Mouse (Mus musculus): Measurements from ENCODE around the gene Kcna10.

Gene Kcna10

GRCm38 (mm10) chr3:107201310-107202180, 18.7 kb downstream of the Kcna10 start:
- no peak for DNase-seq (ENCODE audit: low read depth, low spot score)

DNA sequence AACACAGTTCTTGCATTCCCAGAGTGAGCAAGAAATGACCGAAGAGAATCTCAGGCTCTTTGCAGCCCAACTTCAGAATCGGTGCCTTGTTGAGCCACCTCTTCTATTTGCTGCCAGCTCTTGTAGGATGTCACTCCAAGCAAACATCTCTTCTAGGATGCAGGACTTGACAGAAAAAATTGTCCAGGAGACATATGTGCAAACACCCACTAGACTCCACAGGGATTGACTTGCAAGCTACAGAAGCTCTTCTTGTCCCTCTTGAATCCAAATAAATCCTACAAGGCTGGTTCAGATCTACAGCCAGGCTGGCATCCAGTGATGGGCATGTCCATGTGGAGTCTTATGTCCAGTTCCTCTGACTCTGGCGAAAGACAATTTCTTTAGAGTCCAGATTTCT, 21.6 kb downstream of the Kcna10 start:
- no peak for DNase-seq (ENCODE audit: low read depth, low spot score)

DNA sequence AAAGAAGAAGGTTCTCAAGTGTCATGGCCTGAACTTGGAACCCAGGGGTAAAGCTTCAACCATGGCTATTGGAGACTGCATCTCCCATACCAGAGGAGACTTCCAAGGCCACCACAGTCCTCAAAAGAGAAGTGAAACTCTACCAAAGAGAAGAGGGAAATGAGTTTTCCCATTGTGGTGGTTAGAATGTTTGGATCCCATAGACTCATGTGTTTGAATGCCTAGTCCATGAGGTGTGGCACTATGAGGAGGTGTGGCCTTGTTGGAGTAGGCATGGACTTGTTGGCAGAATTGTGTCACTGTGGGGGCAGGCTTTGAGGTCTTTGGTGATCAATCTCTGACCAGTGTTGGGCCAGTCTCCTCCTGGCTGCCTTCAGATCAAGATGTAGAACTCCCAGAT, 22.3 kb downstream of the Kcna10 start:
- DNase-seq (ENCODE audit: low read depth, low spot score) = no peak

DNA sequence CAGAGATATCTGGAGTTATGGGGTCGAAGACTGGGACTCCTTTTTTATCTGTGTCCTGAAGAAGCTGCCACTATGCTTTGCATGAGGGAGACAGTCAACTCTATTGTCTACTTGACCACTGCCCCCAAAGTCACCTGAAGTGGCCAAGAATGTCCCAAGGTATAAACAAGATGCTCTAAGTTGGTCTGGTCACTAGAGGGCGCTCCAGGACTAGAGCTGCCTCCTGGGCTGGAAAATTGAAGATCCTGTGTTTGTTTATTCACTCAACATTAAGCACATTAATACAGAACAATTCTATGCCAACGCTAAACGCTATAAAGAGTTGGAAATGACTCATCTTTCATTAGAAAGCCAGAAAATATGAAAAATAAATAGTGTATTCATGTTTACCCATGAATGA, 23.1 kb downstream of the Kcna10 start:
- DNase-seq (ENCODE audit: low read depth, low spot score) = peak; percentile 58

- DNase-seq (ENCODE audit: low read depth, low spot score) = no peak
These were observed 23.8 kb downstream of the Kcna10 start for GRCm38 (mm10) chr3:107206490-107207150.

DNA sequence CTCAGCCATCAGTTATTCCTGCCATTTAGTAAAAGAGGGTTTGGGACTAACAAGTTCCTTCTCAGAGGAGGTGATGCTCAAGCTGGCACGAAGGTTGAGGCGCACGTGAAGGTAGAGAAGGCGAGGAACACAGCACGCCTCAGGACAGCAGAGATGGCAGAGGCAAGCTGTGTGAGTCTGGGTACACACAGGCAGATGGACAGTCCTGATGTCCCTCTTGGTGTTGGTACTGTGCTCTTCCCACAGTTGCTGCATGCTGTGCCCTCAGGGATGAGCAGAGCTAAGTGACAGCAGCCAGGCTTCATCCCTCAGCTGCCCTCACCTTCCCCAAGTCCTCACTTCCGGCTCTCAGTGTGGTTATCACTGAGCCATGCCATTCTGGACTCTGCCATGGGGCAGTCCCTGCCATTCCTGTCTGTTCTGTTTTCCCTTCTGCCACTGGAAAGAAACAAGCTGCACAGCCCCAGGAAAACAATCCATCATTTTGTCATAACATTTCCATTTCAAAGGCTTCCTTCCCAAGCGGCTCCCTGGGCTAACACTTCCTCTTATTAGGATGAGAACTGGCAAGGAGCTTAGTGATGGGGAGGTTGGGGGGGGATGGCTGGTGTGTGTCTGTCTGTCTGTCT, 24.9 kb downstream of the Kcna10 start:
- DNase-seq (ENCODE audit: low read depth, low spot score) = no peak

DNA sequence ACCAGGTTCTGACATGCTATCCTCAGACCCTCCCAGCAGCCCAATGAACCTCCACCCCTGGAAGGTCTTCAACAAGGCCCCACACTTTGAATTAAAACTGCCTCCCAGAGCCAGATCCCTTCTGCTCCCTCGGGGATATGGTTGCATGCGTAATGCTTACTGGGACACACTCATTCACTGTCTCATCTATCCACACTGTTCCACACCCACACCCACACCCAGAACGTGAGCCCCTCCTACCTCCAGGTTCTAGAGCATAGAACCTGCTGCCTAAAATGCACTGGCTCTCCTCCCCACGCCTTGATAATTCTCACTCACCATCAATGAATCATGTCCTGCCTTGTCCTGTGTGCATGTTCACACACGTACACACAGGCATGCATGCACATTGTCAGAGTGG, 31.8 kb downstream of the Kcna10 start:
- DNase-seq (ENCODE audit: low read depth, low spot score) = no peak

DNA sequence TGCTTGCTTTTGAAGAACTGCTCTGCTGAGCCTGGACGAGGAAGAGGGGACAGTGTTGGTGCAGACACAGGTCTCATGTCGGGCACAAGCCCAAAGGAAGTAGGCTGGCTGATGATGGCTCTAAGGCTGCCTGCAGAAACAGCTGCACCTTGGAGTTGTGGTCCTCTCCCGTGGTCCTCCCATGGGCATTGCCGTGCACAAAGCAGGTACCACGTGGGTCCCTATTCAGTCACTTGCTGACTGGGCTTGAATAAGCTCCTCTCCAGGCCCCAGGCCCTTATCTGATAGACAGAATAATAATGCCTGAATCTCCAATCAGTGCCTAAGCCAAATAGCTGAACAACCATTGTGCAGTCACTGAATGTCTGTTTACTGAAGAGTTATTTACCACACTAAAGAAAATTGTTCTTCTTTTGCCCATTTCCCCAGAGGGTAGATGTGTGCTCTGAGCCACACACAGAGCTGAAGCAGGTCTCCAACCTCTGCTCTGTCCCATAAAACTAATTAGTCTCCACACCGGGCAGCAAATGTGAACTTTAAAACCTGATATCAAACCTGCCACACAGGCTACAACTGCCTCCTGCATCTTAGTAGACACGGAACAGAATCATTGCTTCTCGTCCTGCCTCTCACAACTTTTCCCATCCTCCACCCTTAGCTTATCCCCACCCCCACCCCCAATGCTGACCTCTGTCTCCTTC, 33.7 kb downstream of the Kcna10 start:
- DNase-seq (ENCODE audit: low read depth, low spot score) = no peak

- no peak for DNase-seq (ENCODE audit: low read depth, low spot score)
These were observed 34.2 kb downstream of the Kcna10 start for GRCm38 (mm10) chr3:107217101-107217480.

GRCm38 (mm10) chr3:107218572-107218971, 35.7 kb downstream of the Kcna10 start:
- no peak for DNase-seq (ENCODE audit: low read depth, low spot score)

DNA sequence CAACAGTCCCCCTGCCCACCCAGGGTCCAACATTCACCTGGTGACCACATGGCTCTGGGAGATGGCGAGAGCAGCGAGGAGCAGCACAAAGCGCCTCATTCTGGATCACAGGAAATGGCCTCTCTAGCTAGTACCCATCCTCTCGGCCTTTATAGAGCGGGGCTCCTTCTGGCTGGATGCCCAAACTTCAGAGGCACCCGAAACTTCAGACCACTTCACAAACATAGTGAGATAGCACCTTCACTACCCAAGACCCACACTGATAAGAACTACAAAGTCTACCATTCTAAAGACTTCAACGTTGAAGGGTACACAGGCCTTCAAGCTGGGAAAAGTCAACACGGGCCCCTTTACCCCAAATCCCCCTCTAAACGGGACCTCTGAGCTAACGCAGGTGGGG, 38.8 kb downstream of the Kcna10 start, which contains the start of gene Cym:
Cym (minus strand) TSS at position 125 of the 400 bp plus-strand sequence.
- no peak for DNase-seq (ENCODE audit: low read depth, low spot score)

DNA sequence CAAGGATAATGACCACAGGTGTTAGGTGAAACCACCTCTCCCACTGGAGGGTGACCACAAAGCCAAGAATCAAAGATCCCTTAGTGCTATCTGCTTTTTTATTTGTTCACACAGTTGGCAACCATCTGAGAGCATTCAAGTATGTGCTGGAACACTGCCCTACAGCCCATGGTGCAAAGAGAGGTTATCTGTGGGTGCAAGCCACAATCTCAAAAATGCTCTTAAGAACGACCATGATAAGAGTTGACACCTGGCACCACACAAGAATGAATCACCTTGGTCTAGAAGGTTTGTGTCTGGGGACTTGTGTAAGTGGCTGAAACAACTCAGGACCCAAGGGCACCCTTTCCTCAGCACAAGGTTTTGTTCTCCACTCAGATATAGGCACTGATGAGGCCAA, 40.4 kb downstream of the Kcna10 start:
- no peak for DNase-seq (ENCODE audit: low read depth, low spot score)

- DNase-seq (ENCODE audit: low read depth, low spot score) = no peak
These were observed 43.0 kb downstream of the Kcna10 start for GRCm38 (mm10) chr3:107225820-107226219.

- DNase-seq (ENCODE audit: low read depth, low spot score) = no peak
These were observed 46.4 kb downstream of the Kcna10 start for GRCm38 (mm10) chr3:107229221-107229620.

GRCm38 (mm10) chr3:107229822-107230221, 47.0 kb downstream of the Kcna10 start:
- no peak for DNase-seq (ENCODE audit: low read depth, low spot score)

DNA sequence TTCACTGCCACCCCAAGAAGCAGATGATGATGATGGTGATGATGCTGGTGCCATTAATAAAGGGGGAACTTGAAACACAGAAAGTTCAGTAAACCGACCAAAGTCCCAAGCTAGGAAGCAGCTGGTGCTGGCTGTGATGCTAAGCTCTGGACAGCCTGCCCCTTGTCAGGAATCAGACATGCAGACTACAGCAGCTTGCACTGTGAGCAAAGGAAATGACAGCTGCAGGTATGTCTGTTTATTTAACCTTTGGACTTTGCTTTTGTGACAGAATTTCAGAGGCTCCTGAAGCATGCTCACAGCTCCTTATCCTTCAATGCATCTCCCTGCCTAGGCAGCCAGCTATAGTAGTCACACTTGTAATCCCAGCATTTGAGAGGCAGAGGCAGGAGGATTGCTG, 47.7 kb downstream of the Kcna10 start, which contains the start of gene A630076J17Rik:
A630076J17Rik (plus strand) TSS at position 88 of the 400 bp plus-strand sequence.
- no peak for DNase-seq (ENCODE audit: low read depth, low spot score)

- no peak for DNase-seq (ENCODE audit: low read depth, low spot score)
These were observed 48.3 kb downstream of the Kcna10 start for GRCm38 (mm10) chr3:107231202-107231601.

GRCm38 (mm10) chr3:107233351-107233813, 50.5 kb downstream of the Kcna10 start:
- peak; percentile 69 for DNase-seq (ENCODE audit: low read depth, low spot score)

- no peak for DNase-seq (ENCODE audit: low read depth, low spot score)
These were observed 51.1 kb downstream of the Kcna10 start for GRCm38 (mm10) chr3:107233945-107234344.

GRCm38 (mm10) chr3:107238051-107238450, 55.2 kb downstream of the Kcna10 start:
- DNase-seq (ENCODE audit: low read depth, low spot score) = no peak

DNA sequence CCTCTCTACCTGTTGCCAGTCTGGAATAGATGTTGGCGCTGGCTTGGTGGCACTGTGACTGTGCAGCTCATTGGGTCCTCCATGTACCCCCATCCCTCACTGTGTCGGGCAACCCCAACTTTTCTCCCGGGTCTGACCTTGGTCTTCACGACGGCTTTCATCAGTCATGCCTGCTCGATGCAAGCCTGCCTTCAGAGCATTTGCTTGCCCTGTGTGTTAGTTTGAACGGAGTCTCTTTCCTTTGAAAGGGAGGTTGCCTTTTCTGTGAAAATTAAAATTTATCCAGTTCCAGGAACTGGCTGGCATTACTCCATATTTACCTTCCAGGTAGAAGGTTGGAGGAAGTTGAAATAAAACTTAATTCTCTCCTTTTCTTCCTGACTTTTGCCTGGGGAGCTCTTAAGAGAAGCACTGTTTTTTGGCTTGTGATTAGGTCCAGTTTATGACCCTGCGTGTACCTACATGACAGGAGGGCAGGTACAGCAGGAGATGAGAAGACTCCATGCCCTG, 55.7 kb downstream of the Kcna10 start:
- no peak for DNase-seq (ENCODE audit: low read depth, low spot score)
